Mouse (Mus musculus) testis, postnatal 14 days (tissue): ENCODE results near the gene Lgr6.

Experiments used
- DNase-seq: peaks from one replicate; pipeline ENCODE4 v3.0.0; 2021; ENCODE audit warnings: low spot score

Gene Lgr6

DNA sequence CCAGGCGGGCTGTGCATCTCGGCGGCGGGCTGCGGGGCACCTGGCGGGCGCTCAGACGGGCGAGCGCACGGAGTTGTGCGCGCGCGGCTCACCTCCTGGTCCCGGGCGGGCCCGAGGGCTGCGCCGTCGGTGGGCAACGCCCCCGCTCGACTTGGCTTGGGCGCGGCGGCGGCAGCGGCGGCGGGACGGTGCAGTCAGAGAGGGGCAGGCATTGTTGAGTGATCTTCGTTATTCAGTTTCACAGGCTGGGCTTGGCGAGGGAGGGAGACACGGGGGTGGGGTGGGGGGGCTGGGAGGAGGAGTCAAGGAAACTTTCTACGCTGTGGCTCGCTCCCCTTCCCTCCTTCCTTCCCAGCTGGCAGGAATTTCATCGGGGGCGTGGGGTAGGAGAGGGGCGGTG lies at the start of gene Lgr6:
Lgr6 (minus strand) TSS at position 153 of the 400 bp plus-strand sequence.
- no peak for DNase-seq

DNA sequence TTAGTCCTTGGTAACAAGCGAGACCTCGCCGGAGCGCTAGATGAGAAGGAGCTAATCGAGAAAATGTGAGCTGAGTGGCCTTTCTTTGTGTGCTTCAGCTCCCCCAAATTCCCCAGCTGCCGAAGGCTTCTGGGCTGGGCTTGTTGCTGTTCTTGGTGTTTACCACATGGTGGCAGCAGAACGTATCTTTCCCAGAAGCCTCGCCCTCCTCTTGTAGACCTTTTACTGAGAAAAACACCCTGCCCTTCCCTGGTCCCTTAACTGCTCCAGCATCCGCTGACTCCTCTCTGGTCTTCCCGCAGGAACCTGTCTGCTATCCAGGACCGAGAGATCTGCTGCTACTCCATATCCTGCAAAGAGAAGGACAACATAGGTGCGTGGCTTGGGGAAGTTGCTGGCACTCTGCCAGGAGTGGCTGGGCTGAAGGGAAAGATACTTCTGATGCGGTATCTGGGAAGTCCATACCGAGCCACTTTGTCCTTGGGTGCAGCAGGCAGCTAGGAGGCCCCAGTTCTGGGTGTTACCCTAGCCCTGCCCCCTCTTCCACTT lies 49.4 kb upstream of the Lgr6 start:
- peak; percentile 74 for DNase-seq

DNA sequence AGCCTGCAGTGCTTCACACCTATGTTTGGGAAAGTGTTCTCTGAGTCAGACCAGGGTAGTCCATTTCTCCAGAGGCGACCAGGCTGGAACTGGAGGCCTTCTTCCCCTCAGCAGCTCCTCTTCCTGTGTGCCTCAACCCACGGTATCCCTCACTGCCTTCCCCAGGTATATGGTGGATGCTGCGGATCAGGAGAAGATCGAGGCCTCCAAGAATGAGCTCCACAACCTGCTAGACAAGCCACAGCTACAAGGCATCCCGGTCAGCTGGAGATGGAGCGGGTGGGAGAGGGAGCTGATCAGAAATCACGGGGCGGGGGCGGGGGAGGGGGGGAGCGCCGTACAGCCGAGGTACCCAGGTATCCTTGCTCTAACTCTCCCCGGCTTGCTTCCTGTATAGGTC lies 48.9 kb upstream of the Lgr6 start:
- DNase-seq = no peak

GRCm38 (mm10) chr1:135148996-135149395 lies 43.9 kb upstream of the Lgr6 start:
- DNase-seq = no peak

GRCm38 (mm10) chr1:135148476-135148875 lies 43.4 kb upstream of the Lgr6 start:
- DNase-seq = no peak

DNA sequence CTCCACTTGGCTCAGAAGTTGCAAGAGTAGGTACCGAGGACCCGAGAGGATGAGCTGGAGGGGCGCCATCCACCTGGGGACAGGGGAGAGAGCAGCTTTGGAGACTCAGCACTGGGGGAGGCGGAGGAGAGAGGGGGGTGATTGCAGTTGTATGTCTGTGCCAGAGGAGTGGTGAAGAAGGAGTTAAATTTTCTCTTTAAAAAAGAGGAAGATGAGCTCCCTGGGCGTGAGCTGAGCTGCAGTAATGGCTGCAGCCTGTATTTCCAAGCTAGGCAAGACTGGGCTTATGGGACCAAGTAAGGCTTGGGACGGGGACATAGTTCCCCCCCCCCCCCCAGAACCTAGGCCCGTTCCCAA lies 42.6 kb upstream of the Lgr6 start:
- DNase-seq = no peak

DNA sequence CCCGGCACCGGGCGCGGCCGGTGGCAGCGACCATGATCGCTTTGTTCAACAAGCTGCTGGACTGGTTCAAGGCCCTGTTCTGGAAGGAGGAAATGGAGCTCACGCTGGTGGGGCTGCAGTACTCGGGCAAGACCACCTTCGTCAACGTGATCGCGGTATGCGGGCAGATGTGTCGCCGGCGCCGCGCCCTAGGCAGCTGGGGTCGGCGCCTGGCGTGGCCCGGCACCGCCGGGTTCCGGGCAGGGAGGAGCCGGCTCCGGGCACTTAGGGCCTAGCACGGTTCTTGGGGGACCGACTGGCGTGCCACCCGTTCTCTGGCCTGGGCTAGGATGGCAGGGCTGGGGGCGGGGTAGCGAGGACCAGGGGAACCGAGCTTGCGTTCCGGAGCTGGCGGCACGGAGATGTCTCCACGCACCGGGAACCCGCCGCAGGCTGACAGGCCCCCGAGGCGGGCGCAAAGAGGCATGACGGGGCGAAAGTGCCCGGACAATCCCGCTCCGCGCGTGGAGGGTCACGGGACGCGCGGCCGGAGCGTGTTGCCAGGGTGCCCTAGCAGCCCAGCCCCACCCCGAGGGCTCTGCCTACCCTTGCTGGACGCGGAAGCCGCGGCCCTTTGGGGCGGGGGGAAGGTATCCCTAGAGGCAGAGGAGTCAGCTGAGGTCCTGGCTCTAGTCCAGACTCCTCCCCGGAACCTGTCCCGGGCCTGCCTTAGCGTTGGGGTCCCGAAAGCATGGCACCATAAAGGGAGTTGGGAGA lies 42.0 kb upstream of the Lgr6 start:
- peak; percentile 83 for DNase-seq

DNA sequence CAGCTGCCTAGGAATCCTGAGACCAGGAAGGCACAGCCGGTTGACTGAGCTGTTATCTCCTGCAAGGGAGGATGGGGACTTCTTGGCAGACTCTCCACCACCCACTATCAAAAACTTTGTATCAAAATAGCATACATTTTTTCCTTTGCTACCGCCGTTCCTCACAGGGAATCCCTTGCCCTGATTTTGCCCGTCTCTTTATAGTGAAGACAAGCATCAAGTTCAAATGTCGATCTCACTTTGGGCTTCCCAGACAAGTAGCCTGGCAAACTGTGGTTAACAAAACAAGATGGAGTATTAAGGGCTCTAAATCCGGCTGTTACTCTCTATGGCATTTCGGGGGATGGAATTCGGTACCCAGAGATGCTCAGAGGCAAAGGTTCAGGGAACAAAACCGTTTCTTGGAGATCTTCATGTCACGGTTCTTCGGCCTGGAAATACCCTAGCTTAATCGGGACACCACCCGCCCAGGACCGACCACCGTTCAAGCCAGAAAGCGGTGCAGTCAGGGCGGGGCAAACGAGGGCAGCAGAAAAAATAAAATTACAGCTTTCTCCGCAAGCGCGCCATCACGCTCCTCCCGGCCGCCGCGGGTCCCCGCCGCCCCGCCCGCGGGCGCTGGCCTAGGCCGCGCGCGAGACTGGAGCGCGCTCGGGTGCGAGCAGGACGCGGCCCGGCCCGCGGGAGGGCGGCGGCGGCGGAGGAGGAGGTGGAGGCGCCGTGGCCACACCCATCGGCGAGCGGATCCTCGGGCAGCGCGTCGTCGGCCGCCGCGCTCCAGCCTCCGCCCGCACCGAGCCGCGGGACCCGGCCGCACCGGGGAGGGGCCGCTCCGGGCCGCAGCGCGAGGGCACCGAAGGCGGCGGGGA lies 41.2 kb upstream of the Lgr6 start, which contains the start of gene Arl8a:
Arl8a (plus strand) TSS at position 748 of the 869 bp plus-strand sequence.
- DNase-seq = peak; percentile 76

DNA sequence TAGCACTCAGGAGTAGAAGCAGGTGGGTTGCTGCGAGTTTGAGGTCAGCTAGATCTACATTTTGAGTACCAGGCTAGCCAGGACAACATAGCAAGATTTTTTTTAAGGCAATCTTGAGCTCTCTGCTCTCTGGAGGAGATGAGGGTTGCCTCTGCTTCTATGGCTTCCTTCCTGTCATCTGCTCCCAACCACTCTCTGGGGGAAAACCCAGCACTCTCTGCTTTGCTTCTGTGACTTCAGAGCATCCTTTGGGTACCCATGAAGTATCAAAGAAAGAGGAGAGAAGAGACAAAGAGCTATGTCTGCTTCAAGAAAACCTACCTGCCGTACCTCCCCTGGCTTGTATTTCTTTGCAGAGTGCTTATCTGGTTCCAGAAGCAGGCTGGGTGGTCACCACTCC lies 38.9 kb upstream of the Lgr6 start:
- DNase-seq = no peak

DNA sequence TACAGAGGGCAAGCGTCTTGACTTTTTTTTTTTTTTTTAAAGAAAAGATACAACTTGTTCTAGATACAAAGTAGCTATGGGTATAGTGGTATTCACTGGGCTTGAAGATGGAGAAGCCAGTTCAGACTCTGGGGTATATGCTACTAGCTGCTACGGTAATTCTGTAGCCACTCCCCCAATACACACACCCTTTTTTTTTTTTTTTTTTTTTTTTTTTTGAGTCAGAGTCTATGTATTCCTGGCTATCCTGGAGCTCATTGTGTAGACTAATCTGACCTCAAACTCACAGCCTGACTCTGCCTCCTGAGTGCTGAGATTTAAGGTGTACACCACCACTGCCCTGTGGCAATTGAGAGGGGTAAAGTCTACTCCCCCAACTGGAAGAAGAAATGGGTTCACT lies 37.4 kb upstream of the Lgr6 start:
- no peak for DNase-seq

DNA sequence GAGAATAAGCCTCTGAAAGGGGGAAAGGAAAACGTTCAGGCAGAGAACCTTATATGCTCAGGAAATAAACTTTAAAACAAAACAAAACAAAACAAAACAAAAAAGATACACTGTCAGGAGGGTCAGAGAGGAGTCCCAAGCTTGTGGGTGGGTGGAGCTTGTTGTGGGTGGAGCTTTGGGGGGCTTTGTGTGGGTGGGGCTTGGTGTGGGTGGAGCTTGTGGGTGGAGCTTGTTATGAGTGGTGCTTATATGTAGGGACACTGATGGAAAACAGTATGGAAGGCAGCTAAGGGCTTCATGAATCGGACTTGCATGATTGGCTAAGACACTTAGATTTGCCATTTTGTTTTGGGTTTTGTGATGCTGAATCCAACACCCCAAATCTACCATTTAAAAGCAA lies 34.8 kb upstream of the Lgr6 start:
- DNase-seq = no peak

DNA sequence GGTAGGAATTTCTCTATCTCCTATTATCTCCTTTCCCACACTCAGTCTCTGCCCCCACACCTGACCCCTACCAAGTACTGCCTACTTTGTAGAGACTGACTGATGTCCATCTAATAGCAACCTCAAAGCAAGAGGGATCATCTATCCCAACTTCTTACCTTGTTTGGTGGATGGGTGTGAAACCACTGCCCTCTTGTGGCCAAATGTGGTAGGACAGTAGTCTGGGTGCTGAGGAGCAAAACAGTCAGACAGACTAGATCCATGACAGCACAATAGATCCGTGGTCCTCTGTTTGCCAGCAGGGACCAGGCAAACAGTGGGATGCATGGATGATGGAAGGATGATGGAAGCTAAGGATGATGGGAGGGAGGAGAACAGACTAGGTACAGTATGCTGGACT lies 31.4 kb upstream of the Lgr6 start:
- peak; percentile 54 for DNase-seq

DNA sequence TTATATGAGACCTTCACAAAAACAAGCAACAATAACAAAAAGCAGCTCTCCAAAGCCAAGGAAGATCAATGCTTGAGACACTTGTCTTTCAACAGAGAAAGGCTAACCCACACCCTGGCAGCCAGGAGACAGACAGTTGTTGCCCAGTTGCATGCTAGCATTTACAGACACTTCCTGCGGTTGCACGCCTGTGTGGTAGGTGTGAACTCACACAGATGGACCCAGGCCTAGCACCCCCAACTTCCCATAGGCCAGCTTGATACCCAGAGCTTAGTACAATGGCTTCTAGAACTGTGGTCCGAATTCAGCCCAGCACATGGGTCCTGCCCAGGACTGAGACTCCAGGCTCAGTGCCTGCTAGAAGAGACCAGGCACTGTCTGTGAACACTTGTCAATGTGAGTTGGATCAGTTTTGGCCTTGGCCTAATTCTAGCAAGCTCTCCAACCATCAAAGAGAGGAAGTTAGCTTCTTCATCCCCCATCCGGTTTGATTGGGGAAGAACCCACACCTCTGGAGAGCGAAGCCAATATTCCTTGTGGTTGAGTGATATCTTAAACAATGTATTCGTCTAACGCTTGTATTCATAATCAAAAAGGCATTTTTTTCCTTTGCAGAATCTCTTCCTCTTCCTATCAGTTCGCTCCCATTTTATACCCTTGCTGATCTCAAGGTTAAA lies 30.2 kb upstream of the Lgr6 start:
- DNase-seq = no peak

DNA sequence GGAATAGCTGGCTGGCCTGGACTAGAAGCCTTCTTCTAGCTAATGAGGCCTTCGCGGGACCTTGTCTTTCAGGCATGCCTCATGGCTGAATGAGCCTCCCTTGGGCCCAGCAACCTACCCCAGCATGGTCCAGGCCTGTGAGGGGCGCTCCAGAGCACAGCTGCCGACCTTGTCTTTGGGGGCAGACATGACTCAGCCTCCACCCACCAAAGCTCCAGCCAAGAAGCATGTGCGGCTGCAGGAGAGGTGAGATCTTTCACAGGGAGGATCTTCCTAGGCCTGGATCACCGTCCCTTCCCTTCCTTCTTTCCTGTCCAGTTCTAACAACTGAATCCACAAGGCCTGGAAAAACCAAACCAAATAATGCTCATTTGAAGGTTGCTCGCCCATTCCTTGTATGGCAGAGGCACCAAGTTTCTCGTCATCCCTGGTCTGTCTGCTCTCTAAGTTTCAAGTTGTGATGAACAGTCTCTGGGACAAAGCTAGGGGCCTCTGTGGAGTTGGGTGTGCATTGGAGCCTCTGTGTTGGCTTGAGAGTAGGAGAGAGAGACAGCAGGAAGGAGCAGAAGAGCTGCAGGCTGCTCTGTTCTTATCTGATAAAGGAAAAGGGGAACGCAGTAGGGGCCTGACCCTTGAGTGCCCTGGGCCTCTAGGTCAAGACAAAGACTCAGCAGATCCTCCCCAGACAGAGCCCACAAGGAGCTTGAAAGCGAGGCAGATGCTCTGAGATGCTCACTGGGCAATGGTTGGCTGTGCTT lies 28.8 kb upstream of the Lgr6 start:
- DNase-seq = no peak

DNA sequence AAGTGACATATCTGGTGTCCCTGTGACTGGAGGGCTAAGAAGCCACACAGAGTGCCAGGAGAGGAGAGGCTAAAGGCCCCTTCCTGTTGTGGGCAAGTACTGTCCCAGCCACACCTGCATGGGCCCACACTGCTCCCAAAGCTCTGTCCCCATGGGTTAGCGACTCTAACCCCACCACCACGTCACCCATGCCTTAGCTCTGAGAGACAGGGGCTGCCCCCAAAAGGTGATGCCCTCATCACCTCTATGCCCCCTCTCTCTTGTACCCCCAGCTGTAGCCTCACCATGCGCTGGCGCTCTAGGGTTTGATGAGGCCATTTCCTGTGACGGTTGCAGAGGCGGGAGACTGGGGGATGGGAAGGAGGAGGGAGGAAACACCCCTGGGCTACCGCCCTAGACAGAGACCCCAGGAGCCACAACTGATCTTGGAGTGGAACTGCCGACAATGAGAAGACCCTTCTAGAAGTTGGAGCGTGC lies 27.9 kb upstream of the Lgr6 start:
- DNase-seq = no peak

- DNase-seq = peak; percentile 62
Observed at GRCm38 (mm10) chr1:135132473-135132872, 27.4 kb upstream of the Lgr6 start, which contains the start of gene Ptpn7. Ptpn7 (plus strand) TSS chr1:135132700.

- DNase-seq = no peak
Observed at GRCm38 (mm10) chr1:135131560-135131959, 26.5 kb upstream of the Lgr6 start.

- no peak for DNase-seq
Observed at GRCm38 (mm10) chr1:135131034-135131433, 26.0 kb upstream of the Lgr6 start.

DNA sequence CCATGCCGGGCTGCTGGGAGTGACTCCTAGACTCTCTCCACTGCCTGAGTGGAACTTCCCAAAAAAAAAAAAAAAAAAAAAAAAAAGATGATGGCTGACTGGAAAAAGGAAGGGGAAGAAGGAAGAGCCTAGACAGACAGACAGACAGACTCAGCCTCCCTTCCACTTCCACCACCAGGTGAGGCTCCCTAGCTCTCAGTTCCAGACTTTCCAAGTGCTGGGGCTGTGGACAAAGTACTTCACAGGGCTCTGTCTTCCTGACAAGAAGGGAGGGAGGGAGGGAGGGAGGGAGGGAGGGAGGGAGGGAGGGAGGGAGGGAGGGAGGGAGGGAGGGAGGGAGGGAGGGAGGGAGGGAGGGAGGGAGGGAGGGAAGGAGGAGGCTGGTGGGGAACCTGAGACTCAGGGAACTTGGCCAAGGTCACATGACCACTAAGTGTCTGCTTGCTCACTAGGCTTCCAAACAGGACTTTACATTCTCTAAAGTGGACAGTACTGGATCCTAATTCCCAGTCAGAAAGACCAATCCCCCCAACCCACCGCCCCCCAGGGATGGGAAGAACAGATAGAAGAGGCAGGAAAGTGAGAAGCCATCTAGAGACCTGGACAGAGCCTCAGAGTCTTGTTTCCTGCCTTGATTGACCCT lies 25.4 kb upstream of the Lgr6 start:
- DNase-seq = no peak

GRCm38 (mm10) chr1:135129543-135130183 lies 24.6 kb upstream of the Lgr6 start:
- DNase-seq = peak; percentile 65
